Mouse (Mus musculus): ENCODE results near the gene Cdkl4. TPM values are rescaled to one million over a fixed set of nuclear protein-coding genes. Genes with fewer than 3 reads are reported as not detected.
"Not testable (repeated sequence)": the region's sequence is repeated elsewhere in the genome, so short reads cannot be mapped to it uniquely, and the experiment has no call there.

Gene Cdkl4
- polyA plus RNA-seq, 1 experiment: 0.05 TPM

DNA sequence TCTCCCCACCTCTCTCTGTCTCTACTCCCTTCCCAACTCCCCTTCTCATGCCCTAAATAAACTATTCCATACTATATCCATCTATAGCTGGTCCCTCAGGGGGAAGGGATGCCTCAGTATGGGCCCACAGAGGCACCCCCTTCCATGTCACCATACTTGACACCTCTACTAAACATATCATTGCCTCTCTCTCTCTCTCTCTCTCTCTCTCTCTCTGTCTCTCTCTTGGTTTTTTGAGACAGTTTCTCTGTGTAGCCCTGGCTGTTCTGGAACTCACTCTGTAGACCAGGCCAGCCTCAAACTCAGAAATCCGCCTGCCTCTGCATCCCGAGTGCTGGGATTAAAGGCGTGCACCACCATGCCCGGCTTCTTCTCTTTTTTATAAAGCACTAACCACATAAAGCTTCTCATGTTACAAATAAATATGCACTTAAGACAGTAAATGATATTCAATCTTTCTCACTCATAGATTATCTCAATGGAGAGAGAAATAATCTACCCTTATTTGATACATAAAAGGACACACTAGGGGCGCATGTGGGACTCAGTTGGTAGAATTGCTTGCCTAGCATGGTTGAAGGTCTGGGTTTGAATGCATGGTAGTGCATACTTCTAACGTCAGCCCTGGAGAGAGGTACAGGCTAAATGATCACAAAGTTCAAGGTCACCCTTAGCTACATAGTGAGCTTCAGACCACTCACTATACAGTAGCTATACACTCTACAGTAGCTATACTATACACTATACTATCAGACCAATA, 8.6 kb downstream of the Cdkl4 start:
- Histone ChIP-seq H3K27ac (ENCODE audit: control insufficient read depth, insufficient read depth, low read length) (no peak overlapping the region), H3K4me3 (ENCODE audit: control insufficient read depth, insufficient read depth, low read length) (no peak overlapping the region), H3K4me1 (replicated peaks; ENCODE audit: control insufficient read depth, insufficient read depth, low read length) (0 out of 2 replicates have a peak, but pooled peaks cover 4% of the 10 kb centered on the region), H3K36me3 (ENCODE audit: control insufficient read depth, insufficient read depth, low read length) (peaks cover 16% of the 10 kb centered on the region), H3K27me3 (ENCODE audit: control insufficient read depth, insufficient read depth, low read length) (no peaks in the 10 kb centered on the region)
- TF ChIP-seq POLR2A (IDR thresholded peaks at IDR 0.05; ENCODE audit: control insufficient read depth, extremely low read depth, insufficient read depth, low read length, poor library complexity) (no peak), CTCF (IDR thresholded peaks at IDR 0.05; ENCODE audit: borderline replicate concordance, control insufficient read depth, extremely low read depth, insufficient read depth, low read length, poor library complexity) (no peak)
- 94% methylated on average over 6 of the region's 6 CpGs for WGBS
- no peak for DNase-seq

DNA sequence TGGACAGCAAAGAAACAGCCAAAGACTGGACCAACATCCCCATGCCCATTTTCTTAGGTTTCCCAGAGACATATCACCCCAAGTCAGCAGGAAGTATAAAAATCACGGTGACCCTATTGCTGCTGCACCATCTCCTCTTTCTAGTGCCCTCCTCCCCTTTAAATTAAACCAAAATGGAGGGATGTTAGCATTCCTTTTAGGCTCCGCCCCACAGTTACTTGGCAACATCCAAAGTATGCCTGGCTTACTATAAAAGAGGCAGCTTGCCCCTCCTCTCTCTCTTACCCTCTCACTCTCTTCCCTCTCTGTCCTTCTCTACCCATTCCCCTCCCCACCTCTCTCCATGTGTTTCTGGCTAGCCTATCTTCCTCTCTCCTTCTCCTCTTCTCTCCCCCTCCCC, 9.2 kb downstream of the Cdkl4 start:
- DNase-seq: no peak
- Histone ChIP-seq H3K27me3 (ENCODE audit: control insufficient read depth, insufficient read depth, low read length) (no peaks in the 10 kb centered on the region), H3K4me1 (replicated peaks; ENCODE audit: control insufficient read depth, insufficient read depth, low read length) (0 out of 2 replicates have a peak, but pooled peaks cover 4% of the 10 kb centered on the region), H3K4me3 (ENCODE audit: control insufficient read depth, insufficient read depth, low read length) (no peak overlapping the region), H3K36me3 (ENCODE audit: control insufficient read depth, insufficient read depth, low read length) (peaks cover 16% of the 10 kb centered on the region), H3K27ac (ENCODE audit: control insufficient read depth, insufficient read depth, low read length) (no peak overlapping the region)
- no peak for TF ChIP-seq POLR2A (IDR thresholded peaks at IDR 0.05; ENCODE audit: control insufficient read depth, extremely low read depth, insufficient read depth, low read length, poor library complexity)
- TF ChIP-seq CTCF (IDR thresholded peaks at IDR 0.05; ENCODE audit: borderline replicate concordance, control insufficient read depth, extremely low read depth, insufficient read depth, low read length, poor library complexity): no peak
- 92% methylated on average over 2 of the region's 2 CpGs for WGBS

DNA sequence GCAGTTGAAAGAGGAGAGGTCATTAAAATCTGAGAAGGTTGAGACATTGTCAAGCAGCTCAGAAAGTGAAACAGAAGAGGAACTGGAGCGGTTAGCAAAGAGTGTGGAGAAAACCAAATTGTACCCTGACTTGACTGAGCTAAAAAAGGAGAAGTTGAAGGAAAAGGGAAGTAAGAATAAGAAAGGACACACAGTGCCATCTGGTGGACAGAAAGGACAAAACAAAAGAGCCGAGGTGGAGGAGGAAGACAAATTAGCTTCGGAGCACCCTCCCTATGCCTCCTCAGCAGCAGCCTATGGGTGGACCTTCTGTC, 13.0 kb downstream of the Cdkl4 start:
- DNase-seq: peak; percentile 47
- H3K27ac ChIP-seq (ENCODE audit: control insufficient read depth, insufficient read depth, low read length): peak overlapping the region; percentile 73
- WGBS: 5% methylated on average over 3 of the region's 3 CpGs
- TF ChIP-seq CTCF (IDR thresholded peaks at IDR 0.05; ENCODE audit: borderline replicate concordance, control insufficient read depth, extremely low read depth, insufficient read depth, low read length, poor library complexity) (no peak), POLR2A (IDR thresholded peaks at IDR 0.05; ENCODE audit: control insufficient read depth, extremely low read depth, insufficient read depth, low read length, poor library complexity) (no peak)
- H3K36me3 ChIP-seq (ENCODE audit: control insufficient read depth, insufficient read depth, low read length): peaks cover 16% of the 10 kb centered on the region
- H3K4me1 ChIP-seq (replicated peaks; ENCODE audit: control insufficient read depth, insufficient read depth, low read length): 0 out of 2 replicates have a peak, but pooled peaks cover 6% of the 10 kb centered on the region
- H3K27me3 ChIP-seq (ENCODE audit: control insufficient read depth, insufficient read depth, low read length): no peaks in the 10 kb centered on the region
- peak overlapping the region; percentile 93 for H3K4me3 ChIP-seq (ENCODE audit: control insufficient read depth, insufficient read depth, low read length)

DNA sequence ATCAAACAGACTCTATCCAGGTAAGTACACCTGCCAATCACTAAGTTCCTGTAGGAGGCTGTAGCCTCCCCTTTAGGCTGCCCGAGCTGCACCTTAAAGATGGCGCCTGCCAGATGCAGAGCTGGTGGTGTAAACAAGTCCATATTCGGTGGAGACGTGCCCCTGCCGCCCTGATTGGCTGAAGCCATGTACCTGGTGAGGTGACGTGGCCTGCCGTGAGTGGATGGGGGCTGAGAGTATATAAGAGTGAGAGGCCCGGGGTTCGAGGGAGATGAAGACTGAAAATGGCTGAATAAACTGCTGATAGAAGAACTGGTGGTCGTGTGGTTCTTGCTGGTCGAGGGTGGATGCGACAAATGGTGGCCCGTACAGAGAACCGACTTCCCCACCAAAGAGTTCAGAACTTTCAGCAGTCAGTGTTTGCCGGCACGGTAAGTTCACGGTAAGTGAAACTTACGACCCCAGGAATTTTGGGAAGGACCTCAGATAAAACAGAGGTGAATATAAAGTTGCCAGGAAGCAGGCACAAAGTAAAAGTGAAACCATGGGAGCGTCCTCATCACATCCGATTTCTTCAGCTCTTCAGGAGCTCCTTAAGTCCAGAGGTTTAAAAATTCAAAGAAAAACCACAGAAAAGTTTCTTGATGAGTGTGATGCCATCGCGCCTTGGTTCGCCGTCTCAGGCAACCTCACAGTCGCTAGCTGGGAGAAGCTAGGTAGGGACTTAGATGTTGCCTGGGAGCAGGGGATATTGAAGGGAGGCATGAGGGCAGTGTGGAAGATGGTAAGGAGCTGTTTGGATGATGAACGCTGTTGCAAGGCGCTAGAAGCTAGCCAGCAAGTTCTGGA, 13.6 kb downstream of the Cdkl4 start:
- Histone ChIP-seq H3K27ac (ENCODE audit: control insufficient read depth, insufficient read depth, low read length) (peak overlapping the region; percentile 73), H3K36me3 (ENCODE audit: control insufficient read depth, insufficient read depth, low read length) (peaks cover 16% of the 10 kb centered on the region), H3K4me3 (ENCODE audit: control insufficient read depth, insufficient read depth, low read length) (peak overlapping the region; percentile 93)
- peak; percentile 51 for DNase-seq
- H3K4me1 ChIP-seq (replicated peaks; ENCODE audit: control insufficient read depth, insufficient read depth, low read length); H3K27me3 ChIP-seq (ENCODE audit: control insufficient read depth, insufficient read depth, low read length): not testable (repeated sequence)
- WGBS: 23% methylated on average over 27 of the region's 27 CpGs

DNA sequence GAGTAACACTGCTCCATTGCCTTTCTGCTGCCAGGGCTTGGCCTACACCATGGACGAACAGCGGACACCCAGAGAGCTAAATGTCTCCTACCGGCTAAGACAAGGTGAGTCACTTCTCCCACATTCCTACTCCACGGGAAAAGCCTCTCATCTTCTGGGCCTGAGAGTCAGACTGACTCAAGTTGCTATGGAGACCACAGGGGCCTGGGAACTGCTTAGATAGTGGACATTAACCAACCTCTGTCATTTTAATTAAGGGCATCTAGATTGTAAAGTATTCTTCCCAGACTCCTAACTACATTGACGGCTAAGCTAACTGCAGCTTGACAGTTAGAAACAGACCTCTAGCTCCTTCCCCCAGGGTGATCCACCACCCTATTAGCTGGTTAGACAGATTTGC, 14.8 kb downstream of the Cdkl4 start:
- no peak overlapping the region for H3K4me3 ChIP-seq (ENCODE audit: control insufficient read depth, insufficient read depth, low read length)
- no peak overlapping the region for H3K27ac ChIP-seq (ENCODE audit: control insufficient read depth, insufficient read depth, low read length)
- H3K36me3 ChIP-seq (ENCODE audit: control insufficient read depth, insufficient read depth, low read length): peaks cover 9% of the 10 kb centered on the region; the same call in 1 of the 2 replicates
- H3K4me1 ChIP-seq (replicated peaks; ENCODE audit: control insufficient read depth, insufficient read depth, low read length): 0 out of 2 replicates have a peak, but pooled peaks cover 6% of the 10 kb centered on the region
- TF ChIP-seq POLR2A (IDR thresholded peaks at IDR 0.05; ENCODE audit: control insufficient read depth, extremely low read depth, insufficient read depth, low read length, poor library complexity) (no peak), CTCF (IDR thresholded peaks at IDR 0.05; ENCODE audit: borderline replicate concordance, control insufficient read depth, extremely low read depth, insufficient read depth, low read length, poor library complexity) (no peak)
- WGBS: 93% methylated on average over 5 of the region's 5 CpGs
- H3K27me3 ChIP-seq (ENCODE audit: control insufficient read depth, insufficient read depth, low read length): no peaks in the 10 kb centered on the region
- DNase-seq: no peak

DNA sequence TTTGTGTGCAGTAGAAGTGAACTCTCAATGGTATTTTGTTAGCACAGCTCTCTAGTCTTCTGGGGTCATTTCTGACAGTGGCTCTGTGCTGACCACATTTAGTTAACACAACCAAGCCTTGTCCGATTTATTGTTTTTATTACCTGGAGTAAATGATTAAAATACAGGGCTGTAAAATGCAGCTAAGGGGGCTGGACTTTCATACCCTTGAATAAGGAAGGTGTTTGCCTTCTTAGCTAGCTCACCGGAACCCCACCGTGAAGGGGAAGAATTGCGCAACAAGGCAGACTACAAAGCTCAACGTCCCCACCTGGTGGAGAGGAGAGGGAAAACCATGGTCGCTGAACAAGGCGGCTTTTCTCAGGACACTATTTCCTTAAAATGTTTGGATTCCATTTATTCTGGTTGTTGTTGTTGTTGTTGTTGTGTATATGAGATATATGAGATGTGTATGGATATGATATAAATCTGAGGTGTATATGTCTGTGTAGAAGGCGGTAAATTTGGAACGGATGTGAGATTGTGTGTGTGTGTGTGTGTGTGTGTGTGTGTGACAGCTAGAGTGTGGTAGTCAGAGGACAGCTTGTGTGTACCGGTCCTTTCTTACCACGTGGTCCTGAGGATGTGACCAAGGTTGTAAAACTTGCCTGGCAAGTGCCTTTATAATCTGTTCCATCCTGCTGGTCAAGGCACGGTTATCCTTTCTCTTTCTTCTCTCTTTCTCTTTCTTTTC, 16.8 kb downstream of the Cdkl4 start:
- peaks cover 7% of the 10 kb centered on the region for H3K4me1 ChIP-seq (replicated peaks; ENCODE audit: control insufficient read depth, insufficient read depth, low read length)
- no peak overlapping the region for H3K4me3 ChIP-seq (ENCODE audit: control insufficient read depth, insufficient read depth, low read length)
- peak; percentile 83 for DNase-seq
- no peaks in the 10 kb centered on the region for H3K27me3 ChIP-seq (ENCODE audit: control insufficient read depth, insufficient read depth, low read length)
- H3K36me3 ChIP-seq (ENCODE audit: control insufficient read depth, insufficient read depth, low read length): peaks cover 4% of the 10 kb centered on the region; the same call in 1 of the 2 replicates
- 17% methylated on average over 12 of the region's 12 CpGs for WGBS
- TF ChIP-seq POLR2A (IDR thresholded peaks at IDR 0.05; ENCODE audit: control insufficient read depth, extremely low read depth, insufficient read depth, low read length, poor library complexity) (no peak), CTCF (IDR thresholded peaks at IDR 0.05; ENCODE audit: borderline replicate concordance, control insufficient read depth, extremely low read depth, insufficient read depth, low read length, poor library complexity) (0 out of 2 replicates have a peak, but pooled peaks have one; percentile 57)
- H3K27ac ChIP-seq (ENCODE audit: control insufficient read depth, insufficient read depth, low read length): no peak overlapping the region
